Mouse (Mus musculus): ENCODE measurements around the gene Zbtb16.

DNA sequence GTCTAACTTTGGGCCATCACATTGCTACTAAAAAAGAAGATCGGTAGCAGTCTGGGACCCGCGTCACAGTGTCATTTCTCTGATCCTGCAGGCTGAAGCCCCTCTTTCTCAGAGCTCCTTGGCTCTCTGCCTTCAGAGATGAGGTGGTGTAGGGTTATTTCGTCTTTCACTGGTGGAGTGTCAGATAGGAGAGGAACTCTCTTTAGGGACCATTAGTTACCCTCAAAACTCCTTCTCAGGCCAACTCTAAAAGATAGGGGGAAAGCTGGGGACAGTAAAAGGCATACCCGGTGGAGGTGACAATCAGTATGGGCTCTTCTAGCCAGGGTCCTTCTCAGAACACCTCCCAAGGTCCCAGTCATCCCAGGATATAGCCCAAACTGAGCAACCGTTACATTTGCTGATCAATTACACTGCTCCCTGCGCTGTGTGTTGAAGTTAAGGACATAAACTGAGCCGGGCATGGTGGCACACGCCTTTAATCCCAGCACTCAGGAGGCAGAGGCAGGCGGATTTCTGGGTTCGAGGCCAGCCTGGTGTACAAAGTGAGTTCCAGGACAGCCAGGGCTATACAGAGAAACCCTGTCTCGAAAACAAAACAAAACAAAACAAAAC is 21.0 kb downstream of the Zbtb16 start:
- TF ChIP-seq MYOG (IDR thresholded peaks at IDR 0.05; ENCODE audit: control insufficient read depth in 1 of 3, insufficient read depth in 1 of 3, insufficient read length in 2 of 3, low read depth in 2 of 3) (no peak), POLR2A (IDR thresholded peaks at IDR 0.05; ENCODE audit: insufficient read length, low read depth) (no peak), USF1 (IDR thresholded peaks at IDR 0.05; ENCODE audit: low read depth) (no peak), MYOD1 (IDR thresholded peaks at IDR 0.05; ENCODE audit: control insufficient read depth in 1 of 3, insufficient read length in 2 of 3, low read depth in 2 of 3) (no peak), TCF12 (IDR thresholded peaks at IDR 0.05; ENCODE audit: insufficient read depth, poor library complexity, severe bottlenecking) (no peak), CEBPB (IDR thresholded peaks at IDR 0.05; ENCODE audit: insufficient read depth, poor library complexity, severe bottlenecking) (no peak), E2F4 (IDR thresholded peaks at IDR 0.05; ENCODE audit: insufficient read depth) (no peak), MAX (IDR thresholded peaks at IDR 0.05; ENCODE audit: low read depth) (no peak), SRF (IDR thresholded peaks at IDR 0.05; ENCODE audit: control insufficient read depth, insufficient read length, low read depth) (no peak), REST (IDR thresholded peaks at IDR 0.05; ENCODE audit: insufficient read depth, insufficient read length) (no peak), POLR2AphosphoS2 (IDR thresholded peaks at IDR 0.05; ENCODE audit: insufficient read length, low read depth) (no peak)
